Mouse (Mus musculus): ENCODE data around the gene Serpina1f. TPM values are rescaled to one million over a fixed set of nuclear protein-coding genes. Genes with fewer than 3 reads are reported as not detected.

Serpina1f gene
- polyA plus RNA-seq, 1 experiment, result not detected

GRCm38 (mm10) chr12:103655123-103656044, 39.9 kb downstream of the Serpina1f start:
- 90% methylated on average over 7 of the region's 7 CpGs for WGBS
- H3K4me3 ChIP-seq (ENCODE audit: insufficient read depth, low read depth, low read length), result no peak overlapping the region
- TF ChIP-seq CTCF (IDR thresholded peaks at IDR 0.05; ENCODE audit: insufficient read depth, low read depth, low read length) (no peak), POLR2A (IDR thresholded peaks at IDR 0.05; ENCODE audit: insufficient read depth, low read depth, low read length) (no peak)

GRCm38 (mm10) chr12:103653836-103654235, 41.5 kb downstream of the Serpina1f start:
- no peaks in the 10 kb centered on the region for H3K4me1 ChIP-seq (ENCODE audit: control insufficient read depth, insufficient read depth, low read length)
- no peak overlapping the region for H3K4me3 ChIP-seq (ENCODE audit: insufficient read depth, low read depth, low read length)
- WGBS, result 90% methylated on average over 2 of the region's 2 CpGs
- TF ChIP-seq CTCF (IDR thresholded peaks at IDR 0.05; ENCODE audit: insufficient read depth, low read depth, low read length) (no peak), POLR2A (IDR thresholded peaks at IDR 0.05; ENCODE audit: insufficient read depth, low read depth, low read length) (no peak)
- H3K27ac ChIP-seq (ENCODE audit: insufficient read depth, low read depth, low read length), result no peak overlapping the region

More at GRCm38 (mm10) chr12:103655123-103656044, 39.9 kb downstream of the Serpina1f start:
- Histone ChIP-seq H3K4me1 (ENCODE audit: control insufficient read depth, insufficient read depth, low read length) (no peaks in the 10 kb centered on the region), H3K27ac (ENCODE audit: insufficient read depth, low read depth, low read length) (no peak overlapping the region)

DNA sequence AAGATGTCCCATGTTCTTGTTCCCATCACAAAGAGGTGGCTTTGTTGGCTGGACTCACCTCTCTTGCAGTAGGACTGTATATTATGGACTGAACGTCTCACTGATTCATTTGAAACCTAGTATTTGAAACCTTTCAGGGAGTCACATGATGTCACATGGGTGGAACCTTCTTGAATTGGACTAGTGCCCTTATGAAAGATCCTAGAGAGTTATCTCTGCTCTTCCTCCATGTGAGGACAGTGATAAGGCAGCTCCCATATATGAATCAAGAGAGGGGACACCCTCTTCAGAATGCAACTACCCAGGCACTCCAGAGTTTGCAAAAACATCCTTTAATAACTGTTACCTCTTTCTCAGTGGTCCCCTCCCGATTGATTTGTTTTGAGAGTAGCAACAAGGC, 49.0 kb downstream of the Serpina1f start:
- Histone ChIP-seq H3K4me3 (ENCODE audit: insufficient read depth, low read depth, low read length) (no peak overlapping the region), H3K27ac (ENCODE audit: insufficient read depth, low read depth, low read length) (no peak overlapping the region), H3K4me1 (ENCODE audit: control insufficient read depth, insufficient read depth, low read length) (no peaks in the 10 kb centered on the region)
- TF ChIP-seq POLR2A (IDR thresholded peaks at IDR 0.05; ENCODE audit: insufficient read depth, low read depth, low read length) (no peak), CTCF (IDR thresholded peaks at IDR 0.05; ENCODE audit: insufficient read depth, low read depth, low read length) (no peak)
- WGBS, result 80% methylated on average over 2 of the region's 2 CpGs

GRCm38 (mm10) chr12:103644601-103645000, 50.7 kb downstream of the Serpina1f start:
- Histone ChIP-seq H3K4me1 (ENCODE audit: control insufficient read depth, insufficient read depth, low read length) (no peaks in the 10 kb centered on the region), H3K4me3 (ENCODE audit: insufficient read depth, low read depth, low read length) (no peak overlapping the region), H3K27ac (ENCODE audit: insufficient read depth, low read depth, low read length) (no peak overlapping the region)
- TF ChIP-seq POLR2A (IDR thresholded peaks at IDR 0.05; ENCODE audit: insufficient read depth, low read depth, low read length) (no peak), CTCF (IDR thresholded peaks at IDR 0.05; ENCODE audit: insufficient read depth, low read depth, low read length) (no peak)
- 33% methylated on average over 5 of the region's 5 CpGs for WGBS

DNA sequence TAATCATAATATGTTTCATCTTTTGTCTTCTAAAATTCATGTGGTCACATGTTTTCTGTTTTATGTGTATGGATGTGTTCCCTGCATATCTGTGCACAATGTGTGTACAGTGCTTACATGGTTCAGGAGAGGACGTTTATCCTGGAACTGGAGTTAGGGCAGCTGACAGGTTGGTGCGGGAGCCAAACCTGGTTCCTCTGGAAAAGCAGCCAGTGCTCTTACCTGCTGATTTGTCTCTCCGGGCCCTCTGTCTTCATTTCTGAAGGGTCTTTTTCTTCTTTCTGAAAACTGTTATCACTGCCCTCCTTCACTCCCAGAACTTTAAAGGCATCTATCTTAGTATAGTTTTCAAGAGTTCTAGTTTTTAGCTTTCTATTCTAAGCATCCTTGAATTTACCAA, 51.5 kb downstream of the Serpina1f start:
- H3K4me1 ChIP-seq (ENCODE audit: control insufficient read depth, insufficient read depth, low read length), result no peaks in the 10 kb centered on the region
- H3K4me3 ChIP-seq (ENCODE audit: insufficient read depth, low read depth, low read length), result no peak overlapping the region
- TF ChIP-seq POLR2A (IDR thresholded peaks at IDR 0.05; ENCODE audit: insufficient read depth, low read depth, low read length) (no peak), CTCF (IDR thresholded peaks at IDR 0.05; ENCODE audit: insufficient read depth, low read depth, low read length) (no peak)
- 90% methylated on average over 3 of the region's 3 CpGs for WGBS
- H3K27ac ChIP-seq (ENCODE audit: insufficient read depth, low read depth, low read length), result no peak overlapping the region

- Histone ChIP-seq H3K27ac (ENCODE audit: insufficient read depth, low read depth, low read length) (no peak overlapping the region), H3K4me1 (ENCODE audit: control insufficient read depth, insufficient read depth, low read length) (no peaks in the 10 kb centered on the region), H3K4me3 (ENCODE audit: insufficient read depth, low read depth, low read length) (no peak overlapping the region)
- 0% methylated on average over 2 of the region's 2 CpGs for WGBS
- TF ChIP-seq CTCF (IDR thresholded peaks at IDR 0.05; ENCODE audit: insufficient read depth, low read depth, low read length) (no peak), POLR2A (IDR thresholded peaks at IDR 0.05; ENCODE audit: insufficient read depth, low read depth, low read length) (no peak)
Measured at GRCm38 (mm10) chr12:103643336-103643735, 52.0 kb downstream of the Serpina1f start.

Other genes with a start within 250 kb of the Serpina1f start
- gene Ifi27l2b, start 238.3 kb downstream of the Serpina1f start, polyA plus RNA-seq (2012; ENCODE audit: insufficient read depth, insufficient read length, low replicate concordance, missing spikeins), result not detected in 2 replicates
- gene Ppp4r4, start 163.2 kb downstream of the Serpina1f start, polyA plus RNA-seq (2012; ENCODE audit: insufficient read depth, insufficient read length, low replicate concordance, missing spikeins), result not detected in 2 replicates
- gene Serpina10, start 64.1 kb downstream of the Serpina1f start, polyA plus RNA-seq (2012; ENCODE audit: insufficient read depth, insufficient read length, low replicate concordance, missing spikeins), result not detected in 2 replicates
- gene Serpina6, start 38.3 kb downstream of the Serpina1f start, polyA plus RNA-seq (2012; ENCODE audit: insufficient read depth, insufficient read length, low replicate concordance, missing spikeins), result not detected in 2 replicates
- not detected in 2 replicates for gene Serpina16, start 19.4 kb downstream of the Serpina1f start, polyA plus RNA-seq (2012; ENCODE audit: insufficient read depth, insufficient read length, low replicate concordance, missing spikeins)
- gene Serpina1d, start 78.1 kb upstream of the Serpina1f start, polyA plus RNA-seq (2012; ENCODE audit: insufficient read depth, insufficient read length, low replicate concordance, missing spikeins), result not detected in 2 replicates
- not detected in 2 replicates for gene Serpina1b, start 134.8 kb upstream of the Serpina1f start, polyA plus RNA-seq (2012; ENCODE audit: insufficient read depth, insufficient read length, low replicate concordance, missing spikeins)
- gene Serpina1a, start 168.0 kb upstream of the Serpina1f start, polyA plus RNA-seq (2012; ENCODE audit: insufficient read depth, insufficient read length, low replicate concordance, missing spikeins), result not detected in 2 replicates
- not detected in 2 replicates for gene Serpina1c, start 209.4 kb upstream of the Serpina1f start, polyA plus RNA-seq (2012; ENCODE audit: insufficient read depth, insufficient read length, low replicate concordance, missing spikeins)

Measured in olfactory bulb, adult 2 months (tissue).